Mouse (Mus musculus) MEL (cell line): Measurements from ENCODE around the gene C1s2. TPM values are rescaled to one million over a fixed set of nuclear protein-coding genes. Genes with fewer than 3 reads are reported as not detected.
"Not testable (repeated sequence)": the region's sequence is repeated elsewhere in the genome, so short reads cannot be mapped to it uniquely, and the experiment has no call there.

Experiments
- DNase-seq: peaks from one replicate; pipeline ENCODE4 v3.0.0; 2011; ENCODE audit warnings: low read depth, low spot score
- H3K27ac ChIP-seq: 2 replicates; pipeline ENCODE4 v1.5.1; 2012; ENCODE audit warnings: low read depth, mild to moderate bottlenecking, control low read depth, low read length, moderate library complexity; ENCODE audit not compliant: control insufficient read depth
- H3K27me3 ChIP-seq, 2 experiments: fragments of 150-350 bp in 1 of 2; sonication (generic) in 1 of 2; 2 replicates each; pipeline ENCODE4 v1.6.1; 2012; ENCODE audit warnings: low read length in 2 of 2, mild to moderate bottlenecking in 2 of 2, improper control_type of control experiment in 1 of 2, moderate library complexity in 1 of 2; ENCODE audit not compliant: insufficient read depth in 2 of 2, control insufficient read depth in 1 of 2
- H3K36me3 ChIP-seq, 2 experiments: 2 replicates each; pipeline ENCODE4 v1.6.1; 2012 to 2014; ENCODE audit warnings: low read length in 2 of 2, improper control_type of control experiment in 1 of 2, inconsistent platforms in 1 of 2, mild to moderate bottlenecking in 1 of 2; ENCODE audit not compliant: insufficient read depth in 2 of 2, control insufficient read depth in 1 of 2
- H3K4me1 ChIP-seq, 2 experiments: fragments of 150-350 bp in 1 of 2; sonication (generic) in 1 of 2; 2 replicates each; pipeline ENCODE4 v1.6.1; 2012; ENCODE audit warnings: low read length in 2 of 2, improper control_type of control experiment in 1 of 2, mild to moderate bottlenecking in 1 of 2; ENCODE audit not compliant: insufficient read depth in 2 of 2, control insufficient read depth in 1 of 2
- H3K4me3 ChIP-seq, 2 experiments: fragments of 150-350 bp in 1 of 2; sonication (generic) in 1 of 2; 2 replicates each; pipeline ENCODE4 v1.5.1; 2012; ENCODE audit warnings: low read depth in 2 of 2, low read length in 2 of 2, mild to moderate bottlenecking in 2 of 2, moderate library complexity in 2 of 2, control low read depth in 1 of 2, improper control_type of control experiment in 1 of 2; ENCODE audit not compliant: control insufficient read depth in 1 of 2, insufficient read depth in 1 of 2
- H3K79me2 ChIP-seq: 2 replicates; pipeline ENCODE4 v1.6.1; 2012; ENCODE audit warnings: mild to moderate bottlenecking, low read length, moderate library complexity; ENCODE audit not compliant: control insufficient read depth, poor library complexity, insufficient read depth
- H3K9ac ChIP-seq: 2 replicates; pipeline ENCODE4 v1.6.1; 2012; ENCODE audit warnings: low read depth, mild to moderate bottlenecking, control low read depth, low read length, moderate library complexity; ENCODE audit not compliant: control insufficient read depth, poor library complexity, severe bottlenecking
- H3K9me3 ChIP-seq: fragments of 150-350 bp; sonication (generic); replicated peaks from 2 replicates; pipeline ENCODE4 v1.6.1; 2012; ENCODE audit warnings: mild to moderate bottlenecking, low read length, improper control_type of control experiment, moderate library complexity; ENCODE audit not compliant: insufficient read depth
- CHD2 ChIP-seq: IDR thresholded peaks from 2 replicates; pipeline ENCODE4 v1.6.1; 2011; ENCODE audit warnings: low read length, improper control_type of control experiment
- CTCF ChIP-seq, 3 experiments: IDR thresholded peaks in 2 of 3; conservative IDR thresholded peaks in 1 of 3; 2 replicates each; pipeline ENCODE4 v1.5.1; 2011 to 2012; ENCODE audit warnings: low read length in 3 of 3, low read depth in 2 of 3, mild to moderate bottlenecking in 2 of 3, improper control_type of control experiment in 1 of 3, inconsistent platforms in 1 of 3, mixed read lengths in 1 of 3, moderate library complexity in 1 of 3; ENCODE audit not compliant: control insufficient read depth in 1 of 3, insufficient read depth in 1 of 3, poor library complexity in 1 of 3, severe bottlenecking in 1 of 3
- E2F4 ChIP-seq: IDR thresholded peaks from 2 replicates; pipeline ENCODE4 v1.6.1; 2011; ENCODE audit warnings: low read depth, low read length, improper control_type of control experiment, borderline replicate concordance
- ELF1 ChIP-seq: IDR thresholded peaks from 2 replicates; pipeline ENCODE4 v1.6.1; 2014; ENCODE audit warnings: low read depth, mild to moderate bottlenecking, inconsistent platforms, low read length, improper control_type of control experiment, moderate library complexity
- EP300 ChIP-seq, 2 experiments: IDR thresholded peaks; 2 replicates each; pipeline ENCODE4 v1.6.1; 2011; ENCODE audit warnings: improper control_type of control experiment in 2 of 2, low read length in 2 of 2, low read depth in 1 of 2, mild to moderate bottlenecking in 1 of 2
- ETS1 ChIP-seq: IDR thresholded peaks from 2 replicates; pipeline ENCODE4 v1.6.1; 2012; ENCODE audit warnings: low read depth, mild to moderate bottlenecking, inconsistent platforms, low read length, improper control_type of control experiment, moderate library complexity
- GABPA ChIP-seq: IDR thresholded peaks from 2 replicates; pipeline ENCODE4 v1.6.1; 2012; ENCODE audit warnings: low read depth, mild to moderate bottlenecking, inconsistent platforms, low read length, improper control_type of control experiment, moderate library complexity
- GATA1 ChIP-seq: IDR thresholded peaks from 2 replicates; pipeline ENCODE4 v1.6.1; 2011; ENCODE audit warnings: low read depth, low read length, improper control_type of control experiment
- HCFC1 ChIP-seq: IDR thresholded peaks from 2 replicates; pipeline ENCODE4 v1.6.1; 2012; ENCODE audit warnings: low read depth, mild to moderate bottlenecking, inconsistent platforms, low read length, improper control_type of control experiment, moderate library complexity
- JUND ChIP-seq: IDR thresholded peaks from 2 replicates; pipeline ENCODE4 v1.6.1; 2011; ENCODE audit warnings: low read depth, mild to moderate bottlenecking, improper control_type of control experiment, low read length
- MAFK ChIP-seq: IDR thresholded peaks from 2 replicates; pipeline ENCODE4 v1.6.1; 2011; ENCODE audit warnings: low read depth, mild to moderate bottlenecking, low read length, improper control_type of control experiment, borderline replicate concordance
- MAX ChIP-seq: IDR thresholded peaks from 2 replicates; pipeline ENCODE4 v1.6.1; 2011; ENCODE audit warnings: low read length, improper control_type of control experiment
- MAZ ChIP-seq: IDR thresholded peaks from 2 replicates; pipeline ENCODE4 v1.6.1; 2012; ENCODE audit warnings: low read depth, mild to moderate bottlenecking, inconsistent platforms, low read length, improper control_type of control experiment
- MXI1 ChIP-seq: IDR thresholded peaks from 2 replicates; pipeline ENCODE4 v1.6.1; 2011; ENCODE audit warnings: mild to moderate bottlenecking, low read depth, low read length, improper control_type of control experiment
- MYC ChIP-seq: IDR thresholded peaks from 2 replicates; pipeline ENCODE4 v1.6.1; 2011; ENCODE audit warnings: low read depth, mild to moderate bottlenecking, low read length, improper control_type of control experiment, moderate library complexity
- NELFE ChIP-seq: IDR thresholded peaks from 2 replicates; pipeline ENCODE4 v1.6.1; 2011; ENCODE audit warnings: low read depth, low read length, improper control_type of control experiment
- NRF1 ChIP-seq: IDR thresholded peaks from 2 replicates; pipeline ENCODE4 v1.6.1; 2014; ENCODE audit warnings: low read depth, mild to moderate bottlenecking, inconsistent platforms, low read length, improper control_type of control experiment, moderate library complexity; ENCODE audit not compliant: poor library complexity, insufficient read depth, severe bottlenecking
- POLR2AphosphoS2 ChIP-seq: IDR thresholded peaks from 2 replicates; pipeline ENCODE4 v1.6.1; 2011; ENCODE audit warnings: low read length, improper control_type of control experiment
- POLR2AphosphoS5 ChIP-seq: IDR thresholded peaks from 2 replicates; pipeline ENCODE4 v1.6.1; 2012; ENCODE audit warnings: low read depth, borderline replicate concordance, mild to moderate bottlenecking, inconsistent platforms, low read length, moderate library complexity, mixed read lengths
- RAD21 ChIP-seq: IDR thresholded peaks from 2 replicates; pipeline ENCODE4 v1.6.1; 2011; ENCODE audit warnings: mild to moderate bottlenecking, low read depth, low read length, improper control_type of control experiment
- RCOR1 ChIP-seq: IDR thresholded peaks from 2 replicates; pipeline ENCODE4 v1.6.1; 2012; ENCODE audit warnings: low read depth, mild to moderate bottlenecking, inconsistent platforms, low read length, improper control_type of control experiment
- SIN3A ChIP-seq: IDR thresholded peaks from 2 replicates; pipeline ENCODE4 v1.6.1; 2012; ENCODE audit warnings: low read length, improper control_type of control experiment, inconsistent platforms
- SMC3 ChIP-seq: IDR thresholded peaks from 2 replicates; pipeline ENCODE4 v1.6.1; 2011; ENCODE audit warnings: low read depth, low read length, improper control_type of control experiment
- TAL1 ChIP-seq: IDR thresholded peaks from 2 replicates; pipeline ENCODE4 v1.6.1; 2012; ENCODE audit warnings: mild to moderate bottlenecking, inconsistent platforms, low read length, moderate library complexity, mixed read lengths
- TCF12 ChIP-seq: IDR thresholded peaks from 2 replicates; pipeline ENCODE4 v1.6.1; 2014; ENCODE audit warnings: low read depth, mild to moderate bottlenecking, inconsistent platforms, low read length, improper control_type of control experiment, moderate library complexity
- USF2 ChIP-seq, 2 experiments: IDR thresholded peaks; 2 replicates each; pipeline ENCODE4 v1.6.1; 2011 to 2012; ENCODE audit warnings: improper control_type of control experiment in 2 of 2, low read length in 2 of 2, borderline replicate concordance in 1 of 2, inconsistent platforms in 1 of 2, low read depth in 1 of 2, mild to moderate bottlenecking in 1 of 2; ENCODE audit not compliant: insufficient read depth in 1 of 2
- ZC3H11A ChIP-seq: IDR thresholded peaks from 2 replicates; pipeline ENCODE4 v1.6.1; 2012; ENCODE audit warnings: low read depth, mild to moderate bottlenecking, inconsistent platforms, low read length, improper control_type of control experiment
- ZMIZ1 ChIP-seq: IDR thresholded peaks from 2 replicates; pipeline ENCODE4 v1.6.1; 2012; ENCODE audit warnings: low read depth, mild to moderate bottlenecking, inconsistent platforms, low read length, improper control_type of control experiment, moderate library complexity
- ZNF384 ChIP-seq: IDR thresholded peaks from 2 replicates; pipeline ENCODE4 v1.6.1; 2012; ENCODE audit warnings: low read depth, mild to moderate bottlenecking, inconsistent platforms, low read length, improper control_type of control experiment
- polyA plus RNA-seq, 2 experiments: library from polyadenylated mRNA; stranded (reverse) in 1 of 2; unstranded in 1 of 2; fragments of >175 nt in 1 of 2; fragments of >200 nt in 1 of 2; gene quantifications; 2 replicates each; pipeline versions ENCODE4 v1.2.1 to v1.2.4; 2012; ENCODE audit warnings: low replicate concordance in 2 of 2, low read depth in 1 of 2; ENCODE audit not compliant: insufficient read length in 2 of 2, insufficient read depth in 1 of 2, missing spikeins in 1 of 2
- total RNA-seq: library from RNA; depleted of rRNA; stranded (reverse); fragments of 300-350 nt; gene quantifications from 2 replicates; pipeline ENCODE4 v1.2.3, GENCODE M21; 2012

The C1s2 gene
- total and polyA plus RNA-seq, 3 experiments, result 0.12 to 0.25 TPM; not detected in 1

- not testable (repeated sequence) for H3K4me3 ChIP-seq, H3K79me2 ChIP-seq, H3K27me3 ChIP-seq, H3K9ac ChIP-seq, H3K9me3 ChIP-seq
- Histone ChIP-seq H3K27ac (peak overlapping the region; percentile 45), H3K4me1 (peaks cover 0 to 14% of the 10 kb centered on the region in 2 experiments; a peak in 2 of 4 replicates), H3K36me3 (peaks cover 0 to 12% of the 10 kb centered on the region in 2 experiments; a peak in 2 of 4 replicates)
- TF ChIP-seq CTCF (IDR thresholded peaks at IDR 0.05 in 2 of 3, conservative IDR thresholded peaks at IDR 0.05 in 1 of 3; ENCODE audit: control insufficient read depth in 1 of 3, insufficient read depth in 1 of 3, low read depth in 2 of 3, low read length in 3 of 3, poor library complexity in 1 of 3, severe bottlenecking in 1 of 3) (peak in 2 of 3 experiments; percentile 2 to 25; a peak in 1 of 6 replicates), SIN3A (peak; percentile 69; the same call in 1 of the 2 replicates), MYC (peak; percentile 62; the same call in 1 of the 2 replicates), MAZ (peak; percentile 74; the same call in 1 of the 2 replicates), HCFC1 (0 out of 2 replicates have a peak, but pooled peaks have one; percentile 30), GATA1 (peak; percentile 69), JUND (peak; percentile 64; the same call in 1 of the 2 replicates), ETS1 (peak; percentile 55; the same call in 1 of the 2 replicates), RCOR1 (peak; percentile 80), EP300 (IDR thresholded peaks at IDR 0.05; ENCODE audit: low read depth in 1 of 2, low read length in 2 of 2) (peak; percentile 61 to 79), RAD21 (peak; percentile 13)
- DNase-seq, result peak; percentile 91
Observed at GRCm38 (mm10) chr6:124636858-124637460, 1.1 kb upstream of the C1s2 start.

- Histone ChIP-seq H3K4me3 (no peak overlapping the region), H3K36me3 (peaks cover 0 to 10% of the 10 kb centered on the region in 2 experiments; a peak in 2 of 4 replicates), H3K9ac (no peak overlapping the region), H3K79me2 (no peaks in the 10 kb centered on the region), H3K9me3 (no peaks in the 10 kb centered on the region), H3K27ac (peak overlapping the region; percentile 28; the same call in 1 of the 2 replicates), H3K4me1 (peaks cover 0 to 12% of the 10 kb centered on the region in 2 experiments; a peak in 2 of 4 replicates), H3K27me3 (no peaks in the 10 kb centered on the region)
- peak; percentile 73 for DNase-seq
- TF ChIP-seq POLR2AphosphoS5 (no peak), TCF12 (peak; percentile 58), MAX (peak; percentile 29; the same call in 1 of the 2 replicates), ZC3H11A (no peak), USF2 (IDR thresholded peaks at IDR 0.05; ENCODE audit: borderline replicate concordance in 1 of 2, insufficient read depth in 1 of 2, low read depth in 1 of 2, low read length in 2 of 2) (no peak), ETS1 (no peak), GABPA (no peak), POLR2AphosphoS2 (no peak), SMC3 (no peak), CHD2 (no peak), NRF1 (no peak), ELF1 (no peak), TAL1 (0 out of 2 replicates have a peak, but pooled peaks have one; percentile 38), HCFC1 (no peak), MXI1 (no peak), ZMIZ1 (no peak), E2F4 (no peak), CTCF (IDR thresholded peaks at IDR 0.05 in 2 of 3, conservative IDR thresholded peaks at IDR 0.05 in 1 of 3; ENCODE audit: control insufficient read depth in 1 of 3, insufficient read depth in 1 of 3, low read depth in 2 of 3, low read length in 3 of 3, poor library complexity in 1 of 3, severe bottlenecking in 1 of 3) (no peak), RCOR1 (no peak; the same call in 1 of the 2 replicates), MAFK (no peak), NELFE (no peak), MYC (no peak), ZNF384 (peak; percentile 84)
Observed at GRCm38 (mm10) chr6:124630763-124631162, 5.1 kb downstream of the C1s2 start.
